Mouse (Mus musculus) frontal cortex, postnatal 10 days (tissue): ENCODE results near the gene Atl1.

ENCODE experiments used
- DNase-seq, 2 experiments: peaks; one replicate each; pipeline ENCODE4 v3.0.0; 2022; ENCODE audit warnings: low spot score in 2 of 2, mixed read lengths in 1 of 2

The Atl1 gene

DNA sequence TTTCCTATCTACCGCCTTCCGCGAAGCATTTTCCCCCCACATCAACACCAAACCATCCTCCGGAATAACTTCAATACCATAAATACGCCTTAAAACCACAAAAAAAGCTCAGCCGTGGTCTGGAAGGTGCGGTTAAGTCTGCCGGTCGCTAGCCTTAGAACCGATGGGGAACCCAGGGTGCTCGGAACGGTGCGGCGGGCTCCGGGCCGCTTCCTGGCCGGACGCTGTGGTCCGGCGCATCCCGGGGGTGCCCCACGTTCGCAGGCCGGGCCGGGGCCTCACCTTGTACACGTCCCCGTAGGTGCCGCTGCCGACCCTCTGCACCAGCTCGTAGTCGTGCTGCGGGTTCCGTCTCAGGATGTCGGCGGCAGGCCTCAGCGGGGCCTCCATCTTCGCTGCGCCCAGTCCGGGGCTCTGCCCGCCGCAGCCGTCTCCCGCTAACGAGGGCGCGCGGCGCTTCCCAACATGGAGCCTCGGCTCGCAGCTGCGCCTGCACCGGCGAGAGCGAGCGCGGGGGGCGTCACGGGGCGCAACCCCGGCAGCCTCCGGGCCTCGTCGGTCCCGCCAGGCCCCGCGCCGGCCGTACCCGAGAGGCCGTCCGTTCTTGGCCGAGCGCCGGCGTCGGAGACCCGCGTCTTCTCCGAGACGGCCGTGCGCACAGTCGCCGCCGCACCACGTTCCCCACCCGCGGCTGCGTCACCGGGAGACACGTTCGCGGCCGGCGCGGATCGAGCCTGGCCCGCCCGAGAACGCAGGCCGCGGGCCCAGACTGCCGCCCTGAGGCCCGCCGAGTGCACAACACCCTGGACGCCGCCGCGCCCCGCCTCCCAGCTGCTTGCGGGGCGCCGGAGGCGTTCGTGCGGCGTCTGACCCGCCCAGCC lies at the start of gene Atl1, which contains the start of gene Map4k5:
Atl1 (plus strand) TSS at position 244 of the 881 bp plus-strand sequence.
Map4k5 (minus strand) TSS at position 830 of the 881 bp plus-strand sequence.
- peak; percentile 77 to 89 for DNase-seq

DNA sequence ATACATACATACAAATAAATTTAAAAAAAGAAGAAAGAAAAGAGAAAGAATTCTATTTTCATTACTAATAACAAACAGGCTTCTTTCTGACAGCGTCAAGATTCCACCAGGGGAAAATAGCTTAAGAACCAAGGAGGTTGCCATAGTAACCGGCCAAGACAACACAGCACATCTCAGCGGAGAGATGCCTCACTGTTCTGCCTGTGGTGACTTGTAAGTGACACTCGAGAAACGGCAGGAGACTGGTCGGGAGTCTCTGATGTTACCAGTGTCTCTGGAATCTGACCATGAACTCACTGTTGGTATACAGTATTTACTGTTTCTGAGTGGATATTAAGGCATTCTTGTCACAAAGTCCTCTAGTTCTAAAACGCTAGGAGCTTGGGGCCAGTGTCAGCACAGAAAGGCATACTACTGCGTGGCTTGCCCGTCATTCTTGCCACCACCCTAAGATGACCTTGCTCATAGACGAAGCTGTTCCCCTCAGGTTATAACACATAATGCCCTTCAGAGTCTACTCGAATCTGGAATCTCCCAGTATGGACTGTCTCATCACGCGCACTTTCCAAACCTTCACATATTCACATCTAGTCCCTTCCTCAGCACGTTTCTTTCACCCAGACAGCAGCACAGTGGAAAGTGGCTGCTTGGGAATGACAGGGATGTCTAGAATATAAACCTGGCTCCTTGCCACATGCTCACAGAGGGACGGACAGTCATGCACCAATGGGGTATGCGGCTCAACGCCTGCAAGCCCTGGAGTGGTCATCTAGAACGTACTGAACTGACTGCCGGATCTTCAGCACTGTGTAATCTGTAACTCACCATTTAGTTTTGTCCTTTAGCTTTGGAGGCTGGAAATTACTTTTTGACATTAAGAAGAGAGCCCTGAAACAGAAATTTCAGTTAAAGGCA lies 48.6 kb upstream of the Atl1 start:
- DNase-seq, result peak in 1 of 2 experiments; percentile 24

DNA sequence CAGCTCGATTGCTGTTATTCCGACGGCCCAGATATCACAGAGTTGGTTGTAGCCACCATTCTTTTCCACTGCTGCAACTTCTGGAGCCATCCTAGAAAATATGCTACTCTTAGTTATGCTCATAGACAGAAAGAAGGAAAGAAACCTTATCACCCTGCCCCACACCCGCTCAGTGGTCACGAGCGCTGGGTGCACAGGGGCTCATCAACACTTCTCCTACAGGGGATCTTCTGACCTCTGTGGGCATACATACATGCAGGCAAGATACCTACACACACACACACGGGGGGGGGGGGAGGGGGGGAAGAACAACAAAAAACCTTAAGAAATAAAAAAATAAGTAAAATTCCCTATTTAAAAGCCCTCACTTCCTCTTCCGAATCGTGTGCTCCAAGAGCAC lies 46.7 kb upstream of the Atl1 start:
- DNase-seq, result no peak

- no peak for DNase-seq
Measured at GRCm38 (mm10) chr12:69846499-69846898, 45.9 kb upstream of the Atl1 start.

- DNase-seq, result no peak
Measured at GRCm38 (mm10) chr12:69848083-69848878, 44.1 kb upstream of the Atl1 start.

DNA sequence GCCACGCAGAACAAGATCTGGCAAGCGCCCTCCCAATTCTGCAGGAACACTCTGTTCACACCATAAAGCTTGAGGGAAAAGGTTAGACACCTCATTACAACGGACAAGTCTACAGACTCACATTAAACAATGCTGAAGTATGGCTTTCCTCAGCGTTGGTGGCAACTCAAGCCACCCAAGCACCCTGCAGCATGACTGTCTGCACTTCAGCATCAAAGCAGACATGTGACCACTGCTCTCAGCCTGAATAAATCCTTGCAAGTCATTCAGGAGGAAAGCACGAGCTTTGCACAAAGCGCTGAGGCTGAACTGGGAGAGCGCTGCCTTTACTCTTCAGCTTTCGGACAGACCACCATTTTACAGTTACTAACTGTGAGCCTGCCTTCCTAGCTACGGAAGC lies 40.1 kb upstream of the Atl1 start:
- no peak for DNase-seq

GRCm38 (mm10) chr12:69853387-69853786 lies 39.0 kb upstream of the Atl1 start:
- DNase-seq, result no peak

DNA sequence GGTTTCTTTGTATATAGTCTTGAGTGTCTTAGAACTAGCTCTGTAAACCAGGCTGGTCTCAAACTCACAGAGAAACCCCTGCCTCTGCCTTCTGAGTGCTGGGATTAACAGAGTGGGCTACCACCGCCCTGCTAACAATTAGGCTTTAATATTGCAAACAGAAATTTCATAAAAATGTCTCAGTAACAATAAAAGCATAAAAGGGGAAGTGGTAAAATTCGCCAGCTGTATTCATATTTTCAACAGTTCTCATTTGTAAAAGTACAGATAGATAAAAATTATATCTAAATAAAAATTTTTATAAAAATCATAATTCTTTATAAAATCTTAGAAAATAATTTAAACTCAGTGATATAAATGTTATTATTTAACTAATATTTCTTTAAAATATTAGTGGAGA lies 38.5 kb upstream of the Atl1 start:
- DNase-seq, result no peak

GRCm38 (mm10) chr12:69855641-69856300 lies 36.6 kb upstream of the Atl1 start:
- DNase-seq, result no peak

GRCm38 (mm10) chr12:69856398-69856797 lies 36.0 kb upstream of the Atl1 start:
- no peak for DNase-seq

DNA sequence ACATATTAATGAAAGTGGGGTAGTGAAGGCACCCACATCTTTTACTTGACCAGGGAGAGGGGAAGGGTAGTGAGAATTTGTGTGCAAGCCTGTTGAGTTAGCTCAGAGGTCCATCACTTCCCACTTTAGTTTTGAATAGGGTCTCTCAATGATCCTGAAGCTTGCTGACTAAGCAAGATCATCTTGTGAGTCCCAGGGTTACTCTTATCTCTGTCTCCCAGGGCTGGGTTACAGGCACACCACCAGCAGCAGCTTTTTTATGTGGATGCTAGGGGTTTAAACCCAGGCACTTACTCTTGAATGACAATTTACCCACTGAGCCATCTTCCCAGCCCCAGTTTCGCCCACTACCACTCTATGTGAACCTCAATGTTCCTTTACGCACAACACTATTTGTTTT lies 34.8 kb upstream of the Atl1 start:
- no peak for DNase-seq

DNA sequence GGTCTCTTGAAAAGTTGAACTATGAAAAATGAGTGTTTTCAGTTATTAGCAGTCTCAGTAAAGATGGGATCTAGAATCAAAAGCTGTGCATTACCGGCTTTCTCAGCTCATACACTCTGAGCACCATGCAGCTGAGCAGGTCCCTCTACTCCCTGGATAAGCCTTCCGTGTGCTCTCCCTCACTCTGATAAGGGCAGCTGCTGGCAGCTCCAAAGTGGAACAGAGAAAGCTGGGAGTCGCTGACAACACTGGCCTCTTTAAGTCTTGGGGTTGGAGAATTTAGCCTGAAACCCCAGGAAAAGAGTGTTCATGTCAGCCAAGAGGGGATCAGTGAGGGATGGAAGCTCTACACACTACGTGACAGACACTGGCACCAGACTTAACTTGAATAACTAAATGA lies 33.6 kb upstream of the Atl1 start:
- DNase-seq, result no peak

DNA sequence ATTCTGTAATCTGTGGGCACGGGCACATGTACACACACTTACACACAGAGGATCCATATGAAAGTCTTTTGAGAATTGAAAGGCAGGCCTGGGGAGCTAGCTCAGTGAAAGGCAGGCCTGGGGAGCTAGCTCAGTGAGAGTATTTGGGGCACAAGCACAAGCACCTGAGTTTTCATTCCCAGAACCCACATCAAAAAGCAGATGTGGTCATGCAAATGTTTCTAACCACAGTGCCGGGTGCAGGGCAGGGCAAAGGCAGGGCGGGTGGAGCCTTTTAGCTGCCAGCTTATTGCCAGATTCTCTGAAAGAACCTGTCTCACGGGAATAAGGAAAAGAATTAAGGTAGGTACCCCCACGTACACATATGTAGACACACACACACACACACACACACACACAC lies 28.9 kb upstream of the Atl1 start:
- no peak for DNase-seq

DNA sequence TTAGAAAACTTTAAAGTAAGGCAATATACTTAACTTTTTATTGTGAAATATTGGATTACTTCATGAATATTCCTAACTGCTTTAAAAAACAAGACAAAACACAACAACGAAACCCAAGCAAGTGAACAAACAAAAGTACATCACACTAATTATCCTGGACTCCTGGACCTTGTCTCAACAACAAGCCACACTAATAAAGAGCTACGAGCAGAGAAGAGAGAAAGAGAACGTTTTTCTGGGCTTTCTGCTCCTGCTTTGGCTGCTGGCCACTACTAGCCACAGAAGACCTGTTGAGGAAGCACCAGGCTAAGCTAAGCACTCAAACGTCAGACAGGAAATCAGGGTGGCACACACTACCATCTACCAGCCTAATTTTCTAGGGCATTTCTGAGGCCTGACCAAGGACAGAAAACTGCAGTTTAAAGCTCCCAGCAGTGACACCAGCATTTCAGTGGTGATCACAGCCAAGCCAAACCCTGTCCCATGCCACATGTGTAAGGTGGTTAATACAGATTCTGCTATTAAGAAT lies 28.2 kb upstream of the Atl1 start:
- no peak for DNase-seq

GRCm38 (mm10) chr12:69867338-69867737 lies 25.1 kb upstream of the Atl1 start:
- no peak for DNase-seq

GRCm38 (mm10) chr12:69871632-69872031 lies 20.8 kb upstream of the Atl1 start:
- no peak for DNase-seq

GRCm38 (mm10) chr12:69877842-69878363 lies 14.5 kb upstream of the Atl1 start:
- DNase-seq, result no peak

DNA sequence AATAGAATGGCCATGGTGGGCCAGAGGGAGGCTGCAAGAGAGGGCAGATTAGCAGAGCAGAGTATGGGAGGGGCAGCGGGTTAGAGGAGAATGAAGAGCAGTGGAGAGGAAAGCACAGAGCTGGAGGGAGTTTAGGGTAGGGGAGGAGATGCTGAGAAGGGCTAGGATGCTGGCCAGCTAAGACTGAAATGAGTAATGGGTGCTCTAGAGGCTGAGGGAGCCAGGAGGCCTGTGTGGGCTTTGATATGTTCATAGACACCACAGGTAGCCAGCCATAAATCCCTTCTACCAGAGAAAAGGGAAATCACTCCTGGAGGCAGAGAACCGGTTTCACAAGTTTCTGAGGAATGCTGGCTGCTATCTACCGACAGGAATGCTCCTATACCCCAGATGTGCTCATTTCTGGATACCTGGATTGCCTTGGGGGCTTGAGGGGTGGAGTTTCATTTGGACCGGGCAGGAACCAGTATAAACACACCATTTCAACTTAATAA lies 13.2 kb upstream of the Atl1 start:
- no peak for DNase-seq

GRCm38 (mm10) chr12:69879739-69880138 lies 12.7 kb upstream of the Atl1 start:
- no peak for DNase-seq

DNA sequence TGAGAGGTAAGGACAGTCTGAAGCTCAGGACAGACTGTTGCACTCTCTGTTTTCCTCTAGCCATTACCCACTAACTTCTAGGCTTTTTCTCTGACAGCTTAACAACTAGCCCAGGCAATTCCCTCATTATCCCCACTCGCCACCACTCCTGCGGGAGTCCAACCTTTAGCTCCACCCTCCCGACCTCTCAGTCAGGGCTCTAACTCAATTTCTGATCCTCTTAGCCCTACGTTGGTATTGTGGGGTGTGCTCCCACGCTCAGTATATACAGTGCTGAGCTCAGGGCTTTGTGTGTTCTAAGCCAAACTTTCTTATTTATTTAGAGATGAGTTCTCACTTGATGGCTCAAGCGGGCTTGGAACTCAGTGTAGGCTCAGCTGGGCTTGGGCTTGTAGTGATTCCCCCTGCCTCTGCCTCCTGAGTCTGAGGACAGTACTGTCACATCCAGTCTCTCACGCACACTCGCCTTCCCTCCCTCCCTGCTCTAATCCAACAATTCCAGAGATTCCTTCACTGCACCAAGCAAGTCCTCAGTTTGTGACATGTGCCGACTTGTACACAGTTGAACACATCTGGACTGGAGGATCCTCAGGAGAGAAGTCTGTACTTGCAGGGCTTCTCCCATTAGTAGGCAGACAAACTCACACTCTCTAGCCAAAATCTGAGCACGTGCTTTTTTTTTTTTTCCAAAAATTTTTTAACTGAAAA lies 11.1 kb upstream of the Atl1 start:
- no peak for DNase-seq
